Mouse (Mus musculus) central nervous system, embryonic 18 days (tissue): ENCODE measurements around the gene Ss18l1. TPM values are rescaled to one million over a fixed set of nuclear protein-coding genes. Genes with fewer than 3 reads are reported as not detected.

Experiments used
- polyA plus RNA-seq: library from polyadenylated mRNA; depleted of rRNA; stranded (reverse); fragments of >200 nt; gene quantifications from 2 replicates; pipeline ENCODE4 v1.2.3, GENCODE M21; 2012; rRNA removed

Ss18l1 gene
- polyA plus RNA-seq, result 51.1 and 57.3 TPM in 2 replicates

DNA sequence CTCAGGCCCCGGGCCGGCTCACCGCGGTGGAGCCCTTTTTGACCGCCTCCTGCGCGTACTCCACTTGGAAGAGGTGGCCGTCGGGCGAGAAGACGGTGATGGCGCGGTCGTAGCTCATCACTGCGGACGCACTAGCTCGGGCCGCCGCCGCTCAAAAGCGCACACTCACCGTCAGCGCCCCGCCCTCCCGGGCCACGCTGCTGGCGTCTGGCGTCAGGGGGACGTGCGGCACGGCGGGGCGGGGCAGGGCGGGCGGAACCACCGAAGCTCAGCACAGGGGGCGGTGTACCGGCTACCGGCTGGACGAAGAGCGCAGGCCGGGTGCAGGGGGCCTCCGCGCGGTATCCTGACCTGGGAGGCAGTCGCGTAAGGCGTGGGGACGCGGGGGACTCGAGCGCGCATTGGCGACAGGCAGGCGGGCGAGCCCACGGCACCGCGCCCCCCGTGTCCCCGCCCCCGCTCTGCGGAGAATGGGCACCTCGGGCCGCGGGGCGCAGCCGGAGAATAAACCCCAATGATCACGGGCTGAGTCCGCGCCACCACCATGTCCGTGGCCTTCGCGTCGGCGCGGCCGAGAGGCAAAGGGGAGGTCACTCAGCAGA is at the start of gene Ss18l1, which contains the start of gene Psma7:
Gene Ss18l1 (plus strand): TSS at position 254 of the 602 bp plus-strand sequence.
Gene Psma7 (minus strand): TSS at position 178 of the 602 bp plus-strand sequence.

DNA sequence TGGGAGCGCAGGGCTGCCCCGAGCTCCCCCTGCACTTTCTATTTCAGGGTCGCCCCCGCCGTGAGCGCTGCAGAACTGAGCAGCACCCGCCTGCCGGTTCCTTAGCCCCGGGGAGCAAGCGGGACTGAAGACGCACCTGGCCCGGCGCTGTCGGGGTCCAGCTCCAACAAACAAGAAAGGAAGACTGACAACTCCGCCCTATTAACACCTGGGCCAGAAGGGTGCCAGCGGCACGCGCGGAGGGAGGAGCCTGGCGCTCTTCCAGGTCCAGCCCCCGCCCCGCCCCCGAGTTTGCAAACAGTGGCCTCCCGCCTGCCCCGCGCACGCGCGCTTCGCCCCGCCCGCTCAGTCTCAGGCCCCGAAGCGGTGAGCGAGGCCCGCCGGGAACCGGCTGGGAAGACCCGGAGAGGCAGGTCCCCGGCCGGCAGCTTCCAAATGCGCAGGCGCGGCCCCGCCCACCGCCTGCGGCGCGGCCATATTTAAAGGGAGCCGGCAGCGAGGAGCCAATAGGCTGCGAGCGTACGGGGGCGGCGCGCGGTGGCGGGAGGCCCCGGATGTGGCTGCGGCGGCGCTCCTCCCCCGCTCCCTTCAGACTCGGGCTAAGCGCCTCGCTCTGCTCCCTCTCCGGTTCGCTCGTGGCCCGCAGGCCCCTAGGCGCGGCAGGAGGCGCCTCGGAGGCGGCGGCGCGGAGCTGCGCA is 17.8 kb upstream of the Ss18l1 start, which contains the start of gene Lsm14b:
Gene Lsm14b (plus strand): TSS at position 587 of the 698 bp plus-strand sequence.

GRCm38 (mm10) chr2:180070481-180071453 is 28.5 kb downstream of the Ss18l1 start, which contains the start of gene Mtg2:
Gene Mtg2, plus strand, starts transcription at chr2:180070588.

GRCm38 (mm10) chr2:180103978-180104658 is 61.8 kb downstream of the Ss18l1 start, which contains the start of gene Hrh3:
Gene Hrh3, minus strand, starts transcription at chr2:180104488.

DNA sequence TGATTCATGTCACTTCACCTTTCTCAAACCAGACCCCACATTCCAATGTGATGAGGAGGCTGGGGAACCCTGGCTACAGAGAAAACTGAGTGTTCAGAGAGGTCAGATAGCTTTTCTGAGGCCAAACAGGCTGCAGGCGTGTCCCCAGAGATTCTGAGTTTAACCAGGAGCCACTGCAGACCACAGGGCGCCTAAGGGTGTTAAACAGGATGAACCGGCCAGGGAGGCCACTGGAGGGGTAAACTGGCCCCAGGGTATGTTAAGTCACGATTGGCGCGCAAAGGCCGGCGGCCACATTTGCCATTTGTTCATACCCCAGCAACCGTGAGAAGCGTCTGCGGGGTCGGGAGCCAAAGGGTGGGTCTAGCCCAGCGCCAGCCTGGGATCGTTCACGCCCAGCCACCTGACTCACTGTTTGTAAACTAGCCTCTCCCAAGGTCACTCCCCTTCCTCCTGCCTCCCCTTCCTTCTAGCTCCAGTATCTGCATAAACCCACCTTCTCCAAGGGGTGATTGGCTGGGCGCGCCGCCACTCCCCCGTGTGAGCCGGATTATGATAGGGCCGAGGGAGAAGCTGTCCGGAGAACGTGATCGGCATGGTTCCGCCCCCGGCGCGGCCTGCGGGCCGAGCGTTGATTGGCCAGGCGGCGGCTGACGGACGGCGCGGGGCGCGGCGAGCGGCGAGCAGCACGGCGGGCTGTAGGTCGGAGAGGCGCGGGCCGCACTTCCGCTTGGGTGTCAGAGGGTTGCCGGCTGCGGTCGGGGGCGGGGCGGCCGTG is 76.5 kb downstream of the Ss18l1 start, which contains the start of gene Osbpl2:
Gene Osbpl2 (plus strand): TSS at position 646 of the 778 bp plus-strand sequence.

Other genes with a start within 250 kb of the Ss18l1 start
- gene Taf4, start 65.9 kb upstream of the Ss18l1 start, polyA plus RNA-seq, result 15.2 and 16.7 TPM in 2 replicates
- 148 and 176 TPM in 2 replicates for gene Lsm14b, start 17.5 kb upstream of the Ss18l1 start, polyA plus RNA-seq
- gene Psma7, start 76 bp upstream of the Ss18l1 start, polyA plus RNA-seq, result 342 and 356 TPM in 2 replicates
- 38.6 and 40.5 TPM in 2 replicates for gene Mtg2, start 28.1 kb downstream of the Ss18l1 start, polyA plus RNA-seq
- gene Hrh3, start 62.0 kb downstream of the Ss18l1 start, polyA plus RNA-seq, result 7.8 and 9.2 TPM in 2 replicates
- gene Osbpl2, start 76.8 kb downstream of the Ss18l1 start, polyA plus RNA-seq, result 48.9 and 49.4 TPM in 2 replicates
- gene Adrm1, start 129.0 kb downstream of the Ss18l1 start, polyA plus RNA-seq, result 85.9 and 102 TPM in 2 replicates
- gene Lama5, start 183.3 kb downstream of the Ss18l1 start, polyA plus RNA-seq, result 6.8 and 7.1 TPM in 2 replicates
- gene Rps21, start 214.9 kb downstream of the Ss18l1 start, polyA plus RNA-seq, result 2,485 and 2,694 TPM in 2 replicates
- 57.8 and 58.0 TPM in 2 replicates for gene Cables2, start 231.0 kb downstream of the Ss18l1 start, polyA plus RNA-seq
- 0.03 TPM in 1 of 2 replicates, not detected in the other for gene Rbbp8nl, start 247.4 kb downstream of the Ss18l1 start, polyA plus RNA-seq